ENCODE assay signal across 9 mouse cellular contexts in the genomic region with DNA sequence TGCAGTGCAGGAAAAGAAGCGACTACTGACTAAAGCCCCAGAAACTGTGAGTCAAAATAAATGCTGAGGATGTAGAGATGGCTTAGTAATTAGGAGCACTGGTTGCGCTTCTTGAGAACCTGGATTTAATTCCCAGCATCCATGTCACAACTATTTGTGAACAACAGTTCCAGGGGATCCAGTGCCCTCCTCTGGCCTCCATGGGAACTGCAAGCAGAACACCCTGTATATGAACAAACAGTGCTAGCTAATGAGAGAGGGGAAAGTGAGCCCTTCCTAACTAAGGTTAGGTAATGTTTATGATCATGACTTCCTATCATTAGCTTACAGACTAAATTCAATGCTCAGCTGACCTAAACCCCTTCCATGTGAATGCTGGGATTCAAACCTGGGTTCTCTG. TPM values are rescaled to one million over a fixed set of nuclear protein-coding genes. Genes with fewer than 3 reads are reported as not detected.
A peak's percentile ranks its signal among the peaks of the same experiment; 100 is the strongest.
DNase-seq lines count a peak whose midpoint lies in the region; ATAC-seq and TF ChIP-seq lines count a peak whose summit lies in the region.
"Had no signal": no experiment of that assay in that cellular context is flagged by ENCODE, and none has a peak within 500 bp of the region (broad histone marks: within the 10 kb centered on the region; RNA-seq: fewer than 3 reads in every experiment).

No protein-coding gene starts in this region.

- ATAC-seq in erythroblast, adult 5-6 weeks (replicated peaks; ENCODE audit: low FRiP score, poor library complexity, severe bottlenecking), result peak; percentile 74
- 0 out of 2 replicates have a peak, but pooled peaks have one; percentile 13 for ATAC-seq in neutrophil, adult 5-6 weeks (ENCODE audit: extremely low read depth, insufficient number of reproducible peaks, low FRiP score, poor library complexity, severe bottlenecking)

- intact Hi-C loops in left cerebral cortex, postnatal 25 days (cut with DNase I), result no loop called here

- 100% methylated on average over 2 of the region's 2 CpGs for WGBS in thymus, adult 2 months

- H3K4me1 ChIP-seq in thymus, adult 2 months (replicated peaks; ENCODE audit: control insufficient read depth, insufficient read depth, low read length), result no peaks in the 10 kb centered on the region
- H3K4me1 ChIP-seq: heart, embryonic 15.5 days had no signal

- TF ChIP-seq CTCF in thymus, adult 2 months (IDR thresholded peaks at IDR 0.05; ENCODE audit: borderline replicate concordance, control insufficient read depth, extremely low read depth, insufficient read depth, low read length, poor library complexity), result no peak

- DNase-seq in embryo, embryonic 10 days (ENCODE audit: low spot score), result peak; percentile 27
- no peak for DNase-seq in embryo, embryonic 11 days
- DNase-seq in thymus, adult 2 months, result peak; percentile 37
- no peak for DNase-seq in thymus, adult 18-20 months
- DNase-seq in frontal cortex, postnatal 25 days (ENCODE audit: low spot score in 2 of 2), result no peak
- DNase-seq in left cerebral cortex, postnatal 25 days (ENCODE audit: low spot score in 2 of 2), result no peak

- TF ChIP-seq POLR2A in thymus, adult 2 months (IDR thresholded peaks at IDR 0.05; ENCODE audit: control insufficient read depth, extremely low read depth, insufficient read depth, low read length, poor library complexity), result no peak

- H3K4me3 ChIP-seq in thymus, adult 2 months (ENCODE audit: control insufficient read depth, insufficient read depth, low read length), result no peak overlapping the region
- H3K4me3 ChIP-seq: heart, embryonic 15.5 days had no signal

- no peak overlapping the region for H3K27ac ChIP-seq in thymus, adult 2 months (ENCODE audit: control insufficient read depth, insufficient read depth, low read length)
- H3K27ac ChIP-seq: heart, embryonic 15.5 days had no signal

- H3K27me3 ChIP-seq in thymus, adult 2 months (ENCODE audit: control insufficient read depth, insufficient read depth, low read length), result no peaks in the 10 kb centered on the region
- H3K27me3 ChIP-seq: heart, embryonic 15.5 days had no signal

- H3K36me3 ChIP-seq in thymus, adult 2 months (ENCODE audit: control insufficient read depth, insufficient read depth, low read length), result peaks cover 3% of the 10 kb centered on the region; the same call in 1 of the 2 replicates

RNA-seq across cellular contexts. Expression of a gene that starts 36.9 kb away (rescaled TPM):
- 3.5 and 4.1 TPM in 2 replicates for polyA plus RNA-seq in thymus, adult 2 months (2012; rRNA removed)
- 19.6 and 22.4 TPM in 2 replicates for total RNA-seq in erythroblast, adult 5-6 weeks (2015; ENCODE audit: low replicate concordance)
- 34.2 and 38.5 TPM in 2 replicates for total RNA-seq in erythroblast, adult 5-6 weeks (2017; ENCODE audit: low replicate concordance)
- 112 and 129 TPM in 2 replicates for total RNA-seq in neutrophil, adult 5-6 weeks (2017)
- 1 to 10 TPM; 1.5 TPM for total RNA-seq in left cerebral cortex, postnatal 25 days (2021)

RNA-seq across cellular contexts. Expression of a gene that starts 42.1 kb away (rescaled TPM):
- polyA plus RNA-seq in thymus, adult 2 months (2012; rRNA removed), result 7.8 and 8.7 TPM in 2 replicates
- 16.5 and 36.5 TPM in 2 replicates for total RNA-seq in erythroblast, adult 5-6 weeks (2015; ENCODE audit: low replicate concordance)
- total RNA-seq in erythroblast, adult 5-6 weeks (2017; ENCODE audit: low replicate concordance), result 25.1 and 30.4 TPM in 2 replicates
- 88.2 and 112 TPM in 2 replicates for total RNA-seq in neutrophil, adult 5-6 weeks (2017)
- total RNA-seq in left cerebral cortex, postnatal 25 days (2021), result 10 to 100 TPM; 14.4 to 19.2 TPM

RNA-seq across cellular contexts. Expression of a gene that starts 47.1 kb away (rescaled TPM):
- polyA plus RNA-seq in thymus, adult 2 months (2012; rRNA removed), result 32.2 and 38.7 TPM in 2 replicates
- total RNA-seq in erythroblast, adult 5-6 weeks (2015; ENCODE audit: low replicate concordance), result 14.8 and 24.8 TPM in 2 replicates
- 17.3 and 25.2 TPM in 2 replicates for total RNA-seq in erythroblast, adult 5-6 weeks (2017; ENCODE audit: low replicate concordance)
- 19.3 and 22.6 TPM in 2 replicates for total RNA-seq in neutrophil, adult 5-6 weeks (2017)
- total RNA-seq in left cerebral cortex, postnatal 25 days (2021), result 10 to 100 TPM; 38.2 to 40.0 TPM

Comparison
In these comparisons a context has a peak if more than half of its experiments do, and no peak if none do; other contexts are left out.
1. DNase-seq: peak in embryo, embryonic 10 days (single experiment) and thymus, adult 2 months (single experiment); none in embryo, embryonic 11 days (single experiment), thymus, adult 18-20 months (0 of 2), frontal cortex, postnatal 25 days (0 of 2) and left cerebral cortex, postnatal 25 days (0 of 2).
2. RNA of a gene that starts 36.9 kb away (total RNA-seq): 112 to 129 TPM in neutrophil, adult 5-6 weeks and 19.6 to 38.5 TPM in erythroblast, adult 5-6 weeks; 1.5 TPM in left cerebral cortex, postnatal 25 days; every median in the first group is over 4 times any median in the second.